Mouse (Mus musculus) adrenal gland, postnatal 36 days (tissue): ENCODE data around the gene Zdbf2. TPM values are rescaled to one million over a fixed set of nuclear protein-coding genes. Genes with fewer than 3 reads are reported as not detected.
"Not testable (repeated sequence)": the region's sequence is repeated elsewhere in the genome, so short reads cannot be mapped to it uniquely, and the experiment has no call there.

Experiments
- DNase-seq, 2 experiments: peaks; one replicate each; pipeline ENCODE4 v3.0.0; 2021; ENCODE audit warnings: mixed read lengths in 1 of 2
- microRNA-seq: library from miRNA; unstranded; fragments of <30 nt; microRNA quantifications from one replicate; pipeline ENCODE4 v1.2.0, GENCODE M21; 2021
- total RNA-seq, 2 experiments: library from RNA; stranded (reverse); gene quantifications; 2 replicates each; pipeline ENCODE4 v1.2.3; 2021

Zdbf2 gene
- total RNA-seq, 2 experiments from 2014 or later: 10.9 to 18.3 TPM

DNA sequence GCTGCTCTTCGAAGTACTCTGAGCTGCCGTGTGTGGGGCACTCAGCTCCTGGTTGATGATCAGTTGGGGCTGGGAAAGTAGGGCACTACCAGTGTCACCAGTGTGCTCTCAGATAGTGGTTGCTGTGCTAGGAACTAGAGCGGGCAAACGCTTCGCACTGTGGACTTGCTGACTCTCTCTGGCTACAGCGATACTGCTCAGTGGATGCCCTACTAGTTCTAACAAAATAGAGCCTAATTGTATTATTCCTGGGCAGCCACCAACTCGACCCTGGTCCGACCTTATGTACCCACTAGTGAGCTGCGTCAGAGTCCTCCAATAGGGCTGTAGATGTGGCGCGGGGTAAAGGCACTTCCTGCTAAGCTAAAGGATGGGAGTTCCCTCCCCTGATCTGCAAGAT lies 9.4 kb upstream of the Zdbf2 start:
- no peak for DNase-seq

DNA sequence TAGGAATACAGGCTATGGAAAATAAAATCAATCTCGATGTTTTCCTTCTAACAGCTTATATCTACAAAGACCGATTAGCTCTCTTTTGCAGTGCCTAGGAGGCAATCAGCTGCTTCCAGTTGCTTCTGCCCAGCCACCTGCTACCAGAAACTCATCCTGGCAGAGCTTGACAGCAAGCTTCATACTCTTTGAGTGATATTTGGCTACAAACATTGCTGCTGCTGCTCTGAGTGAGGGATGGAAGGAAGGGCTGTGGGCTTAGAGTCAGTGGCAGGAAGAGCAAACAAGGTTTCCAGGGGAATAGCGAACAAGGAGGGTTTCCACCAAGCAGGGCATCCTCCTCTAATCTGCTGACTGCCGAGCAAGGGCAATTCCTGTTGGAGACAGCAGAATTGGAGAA lies 7.6 kb upstream of the Zdbf2 start:
- no peak for DNase-seq

DNA sequence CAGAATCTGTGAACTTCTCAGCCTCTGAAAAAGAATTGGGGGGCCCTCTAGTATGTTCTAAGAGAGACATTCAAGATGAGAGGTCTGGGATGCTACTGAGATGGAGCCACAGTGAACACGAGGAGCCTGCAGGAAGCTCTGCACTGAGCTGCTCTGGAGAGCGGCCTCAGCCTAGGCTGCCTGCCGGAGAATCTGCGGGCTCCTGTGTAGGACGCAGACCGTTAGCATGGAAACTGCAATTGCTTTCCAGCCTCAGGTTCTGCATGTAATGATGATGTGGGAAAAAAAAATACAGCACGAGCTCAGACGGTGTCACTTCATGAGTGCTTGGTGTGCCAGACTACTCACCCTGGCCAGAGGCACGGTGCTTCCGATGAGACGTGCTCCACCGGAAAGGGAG lies 6.9 kb upstream of the Zdbf2 start:
- DNase-seq: no peak

GRCm38 (mm10) chr1:63266716-63267115 lies 6.3 kb upstream of the Zdbf2 start:
- no peak for DNase-seq

DNA sequence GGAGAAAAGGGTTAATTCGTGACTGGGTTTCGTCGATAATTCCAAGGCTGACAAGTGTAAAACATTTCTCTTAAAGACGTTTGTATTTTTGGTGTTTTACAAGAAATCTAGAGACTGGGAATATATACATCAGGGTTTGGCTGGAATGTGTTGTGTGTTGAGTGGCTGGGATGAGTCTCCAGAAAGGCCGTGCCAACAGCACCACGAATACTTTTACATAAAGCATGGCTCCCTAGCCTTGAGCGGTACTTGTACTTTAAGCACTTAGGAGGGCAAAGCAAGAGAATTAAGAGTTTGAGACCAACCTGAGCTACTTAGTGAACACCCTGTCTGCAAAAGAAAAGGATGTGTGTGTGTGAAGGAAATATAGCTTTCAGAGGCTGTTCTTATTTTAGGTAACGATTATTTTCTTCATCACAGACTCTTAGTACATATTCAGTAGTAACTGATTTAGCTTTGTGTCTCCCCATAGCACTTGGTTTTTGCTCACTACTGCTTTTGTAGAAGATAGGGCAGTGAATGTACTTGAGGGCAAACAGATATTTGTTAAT lies 865 bp upstream of the Zdbf2 start:
- DNase-seq: no peak

- peak; percentile 13 to 33 for DNase-seq
Measured at GRCm38 (mm10) chr1:63273339-63273951, 380 bp downstream of the Zdbf2 start.

DNA sequence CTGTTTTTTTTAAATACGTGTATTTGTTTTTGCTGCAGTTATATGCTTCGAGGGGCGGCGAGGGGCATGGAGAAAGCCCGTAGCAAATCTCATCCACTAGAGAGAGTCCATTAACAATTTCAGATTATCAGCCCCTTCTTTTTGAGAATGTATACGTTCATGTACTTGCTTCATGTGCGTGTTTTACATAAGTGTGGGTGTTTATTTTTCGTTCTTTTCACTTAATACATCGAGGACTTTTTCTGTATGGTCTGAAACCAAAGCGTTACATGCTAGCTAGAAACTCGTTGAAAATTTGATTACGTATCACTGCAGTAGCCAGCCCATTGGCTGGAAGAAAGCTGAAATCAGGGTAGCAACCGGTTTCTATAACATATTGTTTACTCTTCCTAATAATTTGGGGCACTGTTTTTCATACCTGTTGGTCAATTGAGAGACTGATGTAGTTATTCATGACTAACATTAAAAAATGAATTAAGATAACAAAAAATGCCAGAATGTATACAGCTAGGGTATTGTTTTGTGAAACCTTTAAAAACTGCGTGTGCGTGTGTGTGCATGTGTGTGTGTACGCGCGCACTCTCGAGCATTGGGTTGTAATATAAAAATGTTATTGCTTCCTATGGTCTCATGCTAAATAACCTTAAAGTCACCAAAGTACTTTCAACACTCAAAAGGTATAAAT lies 1.1 kb downstream of the Zdbf2 start:
- DNase-seq: peak in 1 of 2 experiments; percentile 6

- DNase-seq: no peak
Measured at GRCm38 (mm10) chr1:63278106-63278505, 5.0 kb downstream of the Zdbf2 start.

DNA sequence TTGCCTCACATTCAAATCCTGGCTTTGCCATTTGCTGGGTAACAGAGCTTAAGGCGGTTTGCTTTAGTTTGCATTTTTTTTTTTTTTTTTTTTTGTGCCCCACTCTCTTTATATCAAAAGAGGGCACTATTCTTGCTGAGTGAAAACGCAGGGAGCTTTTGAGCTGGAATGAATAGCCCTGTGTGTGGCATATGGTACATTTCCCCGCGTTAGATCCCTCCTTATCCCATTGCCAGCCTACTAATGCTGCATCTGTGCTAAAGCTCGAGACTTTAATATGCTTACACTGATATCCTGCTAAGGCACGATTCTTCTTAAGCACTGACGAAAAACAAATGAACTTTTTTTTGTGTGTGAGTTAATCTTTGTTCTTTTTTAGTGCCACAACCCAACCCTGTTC lies 20.9 kb downstream of the Zdbf2 start:
- no peak for DNase-seq

DNA sequence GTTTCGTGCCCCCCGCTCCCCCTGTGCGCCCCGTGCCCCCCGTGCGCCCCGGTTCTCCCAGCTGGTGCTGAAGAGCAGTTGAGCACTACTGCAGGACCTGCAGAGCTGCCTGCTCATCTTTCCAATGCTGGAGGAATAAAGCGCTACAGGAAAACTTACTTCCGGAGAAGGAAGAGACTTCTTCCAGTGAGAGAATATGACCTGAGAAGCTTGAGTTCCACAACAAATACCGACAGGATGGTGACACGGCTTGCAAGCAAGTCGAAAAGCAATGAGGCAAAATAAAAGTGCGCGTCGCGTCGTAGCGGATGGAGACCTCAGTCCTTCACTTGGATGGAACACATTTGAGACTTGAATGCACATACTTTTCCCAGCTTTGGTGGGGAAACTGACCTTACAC lies 36.6 kb downstream of the Zdbf2 start:
- DNase-seq: no peak

DNA sequence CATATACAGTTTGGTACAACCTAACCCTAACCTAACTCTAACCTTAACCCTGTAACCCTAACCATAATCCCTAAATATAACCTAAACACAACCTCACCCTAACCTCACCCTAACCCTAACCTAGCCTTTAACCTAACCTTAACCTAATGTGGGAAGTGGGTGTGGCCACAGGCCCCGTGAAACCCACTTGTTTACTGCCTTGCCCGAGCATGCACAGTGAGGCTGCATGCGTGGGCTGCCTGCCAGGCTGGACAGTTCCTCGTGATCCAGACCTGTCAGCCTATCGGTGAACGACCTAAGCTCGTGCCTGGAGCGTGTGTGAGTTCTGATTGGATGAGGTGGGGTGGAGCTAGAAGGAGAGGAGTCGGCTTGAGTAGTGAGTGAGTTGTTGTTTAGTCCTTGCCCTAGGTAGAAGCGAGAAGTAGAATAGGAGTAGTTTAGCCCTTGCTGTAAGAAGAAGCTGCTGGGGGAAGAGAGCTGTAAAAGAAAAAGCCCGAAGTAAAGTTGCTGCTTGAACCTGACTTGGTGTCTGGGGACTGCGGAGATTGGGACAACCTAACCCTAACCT lies 50.6 kb downstream of the Zdbf2 start:
- DNase-seq: not testable (repeated sequence)

Small RNAs within 50 kb of the gene (microRNA-seq; reads per million reads assigned to microRNA genes)
- not detected for gene Gm24513

Other genes starting within 250 kb of the Zdbf2 start
- gene Ino80d, start 158.6 kb upstream of the Zdbf2 start, total RNA-seq: 10 to 100 TPM; 27.3 to 29.2 TPM
- 100 to 1,000 TPM; 624 to 648 TPM for gene Eef1b2, start 96.4 kb upstream of the Zdbf2 start, total RNA-seq
- 100 to 1,000 TPM; 264 to 289 TPM for gene Ndufs1, start 96.4 kb upstream of the Zdbf2 start, total RNA-seq
- under 1 TPM; 0.17 to 0.23 TPM for gene Gpr1, start 58.7 kb upstream of the Zdbf2 start, total RNA-seq
- gene Adam23, start 172.6 kb downstream of the Zdbf2 start, total RNA-seq: 10 to 100 TPM; 10.1 to 12.9 TPM